Mouse (Mus musculus): ENCODE measurements around the gene Ifnab.

DNA sequence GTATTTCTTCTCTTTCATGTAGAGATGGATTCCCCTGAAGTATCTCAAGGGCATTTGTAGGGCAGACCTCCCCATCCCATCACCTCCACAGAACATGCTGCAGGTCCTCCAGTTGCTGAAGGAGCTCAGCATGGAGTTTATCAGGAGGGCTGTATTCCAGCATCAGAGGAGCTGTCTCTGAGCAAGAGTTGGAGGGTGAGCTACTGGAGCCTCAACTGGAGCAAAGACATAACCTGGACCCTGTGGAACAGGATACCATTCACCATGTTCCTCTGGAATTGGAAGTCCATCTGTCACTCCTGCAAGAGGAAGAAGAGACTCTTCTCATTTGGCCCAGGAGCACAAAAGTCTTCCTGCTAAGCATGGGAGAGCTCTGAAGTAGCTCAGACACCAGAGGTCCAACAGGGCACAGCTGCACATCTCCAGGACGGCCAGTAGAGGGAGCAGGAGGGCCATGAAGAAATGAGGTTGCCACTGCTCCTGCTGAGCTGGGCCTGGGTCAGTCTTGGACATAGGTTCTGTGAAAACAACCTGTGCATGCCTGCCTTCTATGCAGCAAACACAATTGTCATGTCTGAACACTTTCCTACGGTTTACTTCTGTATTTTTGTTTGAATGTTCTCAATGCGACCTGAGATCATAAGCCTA, 5.2 kb upstream of the Ifnab start:
- peak; percentile 100 for TF ChIP-seq CTCF (IDR thresholded peaks at IDR 0.05; ENCODE audit: low read depth, low read length)
- TF ChIP-seq POLR2A (IDR thresholded peaks at IDR 0.05; ENCODE audit: extremely low read depth, insufficient read depth, low read length) = no peak

Data from liver, adult 2 months (tissue).